Mouse (Mus musculus): ENCODE results near the gene Cldn15.

- no peak for TF ChIP-seq CTCF (conservative IDR thresholded peaks at IDR 0.05; ENCODE audit: low read length)
- TF ChIP-seq POU5F1 (IDR thresholded peaks at IDR 0.05; ENCODE audit: borderline replicate concordance, low read length) = no peak
Measured at GRCm38 (mm10) chr5:136977769-136978168, 11.4 kb downstream of the Cldn15 start.
